Mouse (Mus musculus) intestine, embryonic 16.5 days (tissue): ENCODE measurements at regions not wholly inside any gene's neighbourhood (a gene's known extent, or its start where the extent isn't known, plus 50 kb on each side); places are given as distances from the start of the nearest gene placed in this dataset.
"Not testable (repeated sequence)": the region's sequence is repeated elsewhere in the genome, so short reads cannot be mapped to it uniquely, and the experiment has no call there.

Experiments used
- ATAC-seq: fragments of 200-750 bp; cut with Nextera tagmentation; 2 replicates; pipeline ENCODE4 v1.8.0; 2017; ENCODE audit warnings: moderate TSS enrichment, moderate library complexity
- H3K27ac ChIP-seq: fragments of 300-500 bp; sonication (generic); 2 replicates; pipeline ENCODE4 v1.5.1; 2014; ENCODE audit warnings: mild to moderate bottlenecking, low read length
- H3K27me3 ChIP-seq: fragments of 300-500 bp; sonication (generic); replicated peaks from 2 replicates; pipeline ENCODE4 v1.6.1; 2014; ENCODE audit warnings: low read length, control low read depth, mixed read lengths; ENCODE audit not compliant: control insufficient read depth, insufficient read depth
- H3K36me3 ChIP-seq: fragments of 300-500 bp; sonication (generic); 2 replicates; pipeline ENCODE4 v1.6.1; 2014; ENCODE audit warnings: low read length, control low read depth; ENCODE audit not compliant: control insufficient read depth, insufficient read depth
- H3K4me1 ChIP-seq: fragments of 300-500 bp; sonication (generic); 2 replicates; pipeline ENCODE4 v1.6.1; 2014; ENCODE audit warnings: low read length, control low read depth, mixed read lengths; ENCODE audit not compliant: control insufficient read depth, insufficient read depth
- H3K4me2 ChIP-seq: fragments of 300-500 bp; sonication (generic); 2 replicates; pipeline ENCODE4 v1.6.1; 2014; ENCODE audit warnings: low read depth, low read length, control low read depth
- H3K4me3 ChIP-seq: fragments of 300-500 bp; sonication (generic); 2 replicates; pipeline ENCODE4 v1.5.1; 2014; ENCODE audit warnings: mild to moderate bottlenecking, low read length
- H3K9ac ChIP-seq: fragments of 300-500 bp; sonication (generic); 2 replicates; pipeline ENCODE4 v1.6.1; 2014; ENCODE audit warnings: low read depth, low read length
- H3K9me3 ChIP-seq: fragments of 300-500 bp; sonication (generic); 2 replicates; pipeline ENCODE4 v1.6.1; 2016; ENCODE audit warnings: low read length, control low read depth; ENCODE audit not compliant: control insufficient read depth
- WGBS: fragments of 180-500 bp; shearing (Covaris S2); extraction: QIAGEN DNeasy Blood & Tissue Kit; methylation state at CpG from one replicate; pipeline ENCODE4 v1.1.7; 2014; 5-methylcytosine and 5-hydroxymethylcytosine counted together

DNA sequence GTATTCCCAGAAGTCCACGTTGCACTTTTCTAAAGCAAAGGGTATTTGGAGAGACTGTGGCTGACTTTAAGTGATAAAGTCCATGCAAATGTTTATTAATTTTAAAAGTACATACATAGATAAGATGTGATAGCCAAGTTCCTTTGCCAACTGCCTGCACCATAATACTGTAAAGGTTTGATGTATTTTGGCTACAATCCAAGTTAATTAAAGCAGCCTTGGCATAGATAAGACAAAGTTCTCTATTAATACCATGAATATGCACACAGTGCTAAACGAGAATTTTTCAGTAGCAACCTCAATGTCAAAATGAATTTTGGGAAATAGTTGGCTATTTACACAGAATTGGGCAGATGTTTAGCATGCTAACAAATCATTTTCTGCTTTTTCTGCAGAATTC lies 167.0 kb upstream of the Hsf2 start:
- WGBS = 41% methylated on average over 2 of the region's 2 CpGs
- H3K4me2 ChIP-seq = no peak overlapping the region

DNA sequence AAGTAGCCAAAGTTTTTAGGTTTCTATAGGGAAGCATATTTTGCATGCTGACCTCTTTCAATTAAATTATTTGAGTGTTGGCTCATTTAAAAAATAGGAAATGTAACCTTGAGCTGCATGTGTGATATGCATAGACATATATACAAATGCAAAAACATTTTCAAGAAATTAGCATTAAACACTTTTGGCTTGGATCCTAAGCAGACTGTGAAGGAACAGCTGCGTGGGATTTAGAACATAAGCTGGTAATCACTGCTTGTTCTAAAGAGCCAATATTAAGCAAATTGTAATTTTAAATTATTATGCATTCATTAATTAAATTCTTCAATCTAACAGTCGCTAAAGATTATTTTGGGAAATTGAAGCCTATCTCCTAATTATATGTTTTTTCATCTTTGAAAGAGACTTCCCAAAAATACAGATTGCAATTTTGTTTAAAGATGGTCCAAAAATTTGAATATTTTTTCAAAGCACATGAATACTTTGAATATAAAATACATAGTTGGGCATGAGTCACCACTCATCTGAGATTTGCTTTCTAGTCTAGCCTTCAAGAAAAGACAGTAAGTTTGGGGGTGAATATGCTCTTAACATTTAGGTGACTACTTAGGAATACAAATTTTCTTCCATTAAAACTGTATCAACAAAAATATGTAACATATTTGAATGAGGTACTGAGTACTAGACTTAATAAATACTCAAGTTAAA lies 163.3 kb upstream of the Hsf2 start:
- Histone ChIP-seq H3K27ac (no peak overlapping the region), H3K4me2 (no peak overlapping the region), H3K9ac (no peak overlapping the region), H3K36me3 (no peaks in the 10 kb centered on the region), H3K9me3 (no peaks in the 10 kb centered on the region), H3K4me1 (no peaks in the 10 kb centered on the region), H3K4me3 (no peak overlapping the region), H3K27me3 (no peaks in the 10 kb centered on the region)
- 73% methylated on average over 2 of the region's 2 CpGs for WGBS
- ATAC-seq = no peak

More for the DNA sequence above, 167.0 kb upstream of the Hsf2 start:
- no peak overlapping the region for H3K4me3 ChIP-seq
- no peak for ATAC-seq
- no peaks in the 10 kb centered on the region for H3K27me3 ChIP-seq
- no peaks in the 10 kb centered on the region for H3K4me1 ChIP-seq
- no peak overlapping the region for H3K27ac ChIP-seq
- no peaks in the 10 kb centered on the region for H3K36me3 ChIP-seq
- H3K9ac ChIP-seq = no peak overlapping the region
- H3K9me3 ChIP-seq = no peaks in the 10 kb centered on the region

DNA sequence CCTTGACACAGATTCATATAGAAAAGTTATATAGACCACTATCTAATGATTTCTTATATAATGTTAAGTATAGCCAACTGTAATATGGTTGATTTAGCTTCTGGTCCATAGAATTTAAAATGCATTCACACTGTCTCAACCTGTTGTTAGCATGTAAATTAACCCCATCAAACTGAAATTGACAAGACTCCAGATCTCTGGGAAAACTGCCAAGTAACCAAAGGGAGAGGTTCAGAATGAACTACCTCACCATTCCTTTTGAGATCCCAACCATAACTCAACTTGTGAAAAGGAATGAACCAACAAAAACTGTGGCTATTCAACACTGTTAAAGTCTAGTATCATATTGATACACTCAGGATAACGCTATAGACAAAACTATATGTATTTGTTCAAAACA lies 162.0 kb upstream of the Hsf2 start:
- no peaks in the 10 kb centered on the region for H3K27me3 ChIP-seq
- ATAC-seq = no peak
- no peak overlapping the region for H3K4me3 ChIP-seq
- 63% methylated on average over 1 of the region's 1 CpGs for WGBS
- no peaks in the 10 kb centered on the region for H3K9me3 ChIP-seq
- no peaks in the 10 kb centered on the region for H3K4me1 ChIP-seq
- no peak overlapping the region for H3K27ac ChIP-seq
- H3K36me3 ChIP-seq = no peaks in the 10 kb centered on the region
- no peak overlapping the region for H3K4me2 ChIP-seq
- no peak overlapping the region for H3K9ac ChIP-seq

DNA sequence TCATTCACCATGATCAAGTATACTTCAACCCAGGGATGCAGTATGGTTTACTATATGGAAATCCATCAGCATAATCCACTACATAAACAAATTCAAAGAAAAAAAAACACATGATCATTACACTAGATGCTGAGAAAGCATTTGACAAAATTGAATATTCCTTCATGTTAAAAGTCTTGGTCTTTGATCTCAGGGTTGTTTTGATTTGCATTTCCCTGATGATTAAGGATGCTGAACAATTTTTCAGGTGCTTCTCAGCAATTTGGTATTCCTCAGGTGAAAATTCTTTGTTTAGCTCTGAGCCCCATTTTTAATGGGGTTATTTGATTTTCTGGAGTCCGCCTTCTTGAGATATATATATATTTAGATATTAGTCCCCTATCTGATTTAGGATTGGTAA lies 123.4 kb upstream of the Hsf2 start:
- not testable (repeated sequence) for H3K4me2 ChIP-seq, H3K9ac ChIP-seq, ATAC-seq, H3K9me3 ChIP-seq, H3K4me3 ChIP-seq, H3K27ac ChIP-seq, H3K36me3 ChIP-seq, H3K4me1 ChIP-seq, H3K27me3 ChIP-seq
- WGBS = 91% methylated on average over 1 of the region's 1 CpGs
